Mouse (Mus musculus) limb, embryonic 12.5 days (tissue): Measurements from ENCODE around the gene Atp1b1. TPM values are rescaled to one million over a fixed set of nuclear protein-coding genes. Genes with fewer than 3 reads are reported as not detected.

Experiments
- ATAC-seq: fragments of 200-750 bp; cut with Nextera tagmentation; 2 replicates; pipeline ENCODE4 v1.8.0; 2017; ENCODE audit warnings: low read depth, moderate TSS enrichment; ENCODE audit not compliant: insufficient number of reproducible peaks, insufficient read depth, low FRiP score, low TSS enrichment
- H3K27ac ChIP-seq: fragments of 300-500 bp; sonication (generic); 2 replicates; pipeline ENCODE4 v1.5.1; 2016; ENCODE audit warnings: mild to moderate bottlenecking, moderate library complexity
- H3K27me3 ChIP-seq: fragments of 300-500 bp; sonication (generic); 2 replicates; pipeline ENCODE4 v1.6.1; 2016; ENCODE audit warnings: mild to moderate bottlenecking, moderate library complexity
- H3K36me3 ChIP-seq: fragments of 300-500 bp; sonication (generic); 2 replicates; pipeline ENCODE4 v1.6.1; 2016; ENCODE audit warnings: mild to moderate bottlenecking, moderate library complexity
- H3K4me1 ChIP-seq: fragments of 300-500 bp; sonication (generic); replicated peaks from 2 replicates; pipeline ENCODE4 v1.6.1; 2016
- H3K4me2 ChIP-seq: fragments of 300-500 bp; sonication (generic); 2 replicates; pipeline ENCODE4 v1.6.1; 2016; ENCODE audit warnings: mild to moderate bottlenecking, moderate library complexity
- H3K4me3 ChIP-seq: fragments of 300-500 bp; sonication (generic); replicated peaks from 2 replicates; pipeline ENCODE4 v1.5.1; 2016; ENCODE audit warnings: mild to moderate bottlenecking
- H3K9ac ChIP-seq: fragments of 300-500 bp; sonication (generic); replicated peaks from 2 replicates; pipeline ENCODE4 v1.6.1; 2016; ENCODE audit warnings: mild to moderate bottlenecking, moderate library complexity
- H3K9me3 ChIP-seq: fragments of 300-500 bp; sonication (generic); 2 replicates; pipeline ENCODE4 v1.6.1; 2016; ENCODE audit warnings: mild to moderate bottlenecking, moderate library complexity
- WGBS: fragments of 180-500 bp; shearing (Covaris S2); methylation state at CpG from one replicate; pipeline ENCODE4 v1.1.7; 2016; 5-methylcytosine and 5-hydroxymethylcytosine counted together
- polyA plus RNA-seq: library from polyadenylated mRNA; unstranded; fragments of >200 nt; fragmentation: Nextera tagmentation; extraction: Ambion mirVana; gene quantifications from 2 replicates; pipeline ENCODE4 v1.2.1, GENCODE M21; 2016

Gene Atp1b1
- polyA plus RNA-seq, 1 experiment from 2014 or later: 3.3 TPM

DNA sequence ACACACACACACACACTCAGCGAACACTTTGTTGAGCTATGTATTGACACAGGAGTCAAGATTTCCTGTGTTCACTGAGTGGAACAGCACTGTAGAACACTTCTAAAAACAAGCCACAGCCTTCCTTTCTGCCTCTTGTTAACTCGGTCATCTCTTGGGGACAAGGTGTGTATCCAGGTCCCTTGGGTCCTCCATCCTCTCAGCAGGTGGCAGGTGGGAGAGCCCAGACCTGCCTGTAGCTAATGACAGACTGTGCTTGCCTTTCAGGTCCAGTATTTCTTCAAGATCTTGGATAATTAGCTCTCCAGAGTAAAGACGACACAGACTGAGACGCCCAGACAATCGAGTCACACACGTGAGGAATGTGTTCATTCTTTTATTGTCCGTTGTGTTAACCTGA lies 21.4 kb downstream of the Atp1b1 start:
- Histone ChIP-seq H3K4me3 (no peak overlapping the region), H3K36me3 (peaks cover 13% of the 10 kb centered on the region; the same call in 1 of the 2 replicates), H3K4me1 (0 out of 2 replicates have a peak, but pooled peaks cover 2% of the 10 kb centered on the region), H3K27me3 (no peaks in the 10 kb centered on the region), H3K9ac (no peak overlapping the region), H3K27ac (no peak overlapping the region), H3K4me2 (no peak overlapping the region), H3K9me3 (no peaks in the 10 kb centered on the region)
- ATAC-seq: no peak
- WGBS: 92% methylated on average over 7 of the region's 7 CpGs

DNA sequence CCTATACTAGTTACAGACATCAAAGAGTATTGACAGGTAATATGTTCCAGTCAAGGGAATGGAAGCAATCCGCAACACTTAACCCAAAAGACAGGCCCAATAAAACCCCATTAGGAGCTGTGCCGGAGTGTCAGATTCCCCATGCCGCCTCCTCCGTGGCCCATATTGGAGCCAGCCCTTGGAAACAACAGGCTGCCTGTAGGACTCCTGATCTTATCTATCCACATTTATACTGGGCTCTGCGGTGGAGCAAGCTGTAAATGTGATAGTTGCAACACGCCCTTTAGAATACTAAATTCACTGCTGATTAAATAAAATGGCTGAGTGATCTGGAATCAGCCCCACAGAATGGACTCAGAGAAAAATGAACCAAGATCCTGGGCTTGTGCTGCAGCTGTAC lies 24.1 kb downstream of the Atp1b1 start:
- Histone ChIP-seq H3K9me3 (no peaks in the 10 kb centered on the region), H3K36me3 (peaks cover 13% of the 10 kb centered on the region; the same call in 1 of the 2 replicates), H3K9ac (no peak overlapping the region), H3K27ac (no peak overlapping the region), H3K4me2 (no peak overlapping the region), H3K27me3 (no peaks in the 10 kb centered on the region), H3K4me3 (no peak overlapping the region), H3K4me1 (0 out of 2 replicates have a peak, but pooled peaks cover 2% of the 10 kb centered on the region)
- ATAC-seq: peak; percentile 56; the same call in 1 of the 2 replicates
- WGBS: 19% methylated on average over 6 of the region's 6 CpGs

DNA sequence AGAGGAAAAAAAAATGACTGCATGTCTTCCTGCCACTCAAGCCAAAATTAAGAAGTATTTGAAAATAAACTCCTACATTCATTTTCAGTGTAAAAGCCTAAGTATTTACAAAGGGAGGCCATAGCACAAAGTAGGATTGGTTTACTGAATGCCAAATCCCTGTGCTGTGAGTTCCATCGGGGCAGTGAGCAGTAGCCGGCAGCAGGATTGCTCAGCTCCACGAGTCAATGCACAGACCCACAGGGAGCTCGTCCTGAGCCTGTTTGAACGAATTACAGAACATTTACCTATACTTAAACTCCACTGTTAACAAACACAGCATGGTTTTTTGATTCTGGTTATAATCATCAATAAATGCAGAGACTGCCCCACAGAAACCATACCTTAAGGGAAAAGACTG lies 25.5 kb downstream of the Atp1b1 start:
- 0 out of 2 replicates have a peak, but pooled peaks cover 2% of the 10 kb centered on the region for H3K4me1 ChIP-seq
- 59% methylated on average over 5 of the region's 5 CpGs for WGBS
- ATAC-seq: no peak
- no peak overlapping the region for H3K27ac ChIP-seq
- H3K9me3 ChIP-seq: no peaks in the 10 kb centered on the region
- no peaks in the 10 kb centered on the region for H3K27me3 ChIP-seq
- H3K4me2 ChIP-seq: no peak overlapping the region
- H3K36me3 ChIP-seq: peaks cover 5% of the 10 kb centered on the region; the same call in 1 of the 2 replicates
- no peak overlapping the region for H3K9ac ChIP-seq
- no peak overlapping the region for H3K4me3 ChIP-seq

DNA sequence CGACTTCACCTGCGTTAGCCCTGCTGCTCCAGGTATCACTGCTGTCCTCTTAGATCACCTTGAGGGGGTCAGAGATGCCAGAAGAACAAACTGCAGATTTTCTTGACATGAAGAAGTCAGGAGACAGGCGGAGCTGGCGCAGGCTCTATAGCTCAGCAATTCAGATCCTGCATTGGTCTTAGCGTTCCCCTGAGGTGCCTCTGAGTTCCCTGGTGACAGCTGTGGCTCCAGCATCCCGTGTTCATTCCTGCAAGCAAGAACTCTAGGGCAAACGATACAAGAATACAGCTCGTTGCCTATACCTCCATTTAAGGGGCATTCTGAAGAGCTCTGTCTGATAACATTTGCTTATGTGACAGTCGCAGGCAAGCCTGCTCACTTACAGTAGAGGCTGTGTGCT lies 29.5 kb downstream of the Atp1b1 start:
- no peaks in the 10 kb centered on the region for H3K27me3 ChIP-seq
- H3K4me3 ChIP-seq: no peak overlapping the region
- no peak for ATAC-seq
- no peaks in the 10 kb centered on the region for H3K9me3 ChIP-seq
- H3K4me2 ChIP-seq: no peak overlapping the region
- H3K9ac ChIP-seq: no peak overlapping the region
- no peak overlapping the region for H3K27ac ChIP-seq
- no peaks in the 10 kb centered on the region for H3K4me1 ChIP-seq
- WGBS: 82% methylated on average over 9 of the region's 9 CpGs
- H3K36me3 ChIP-seq: no peaks in the 10 kb centered on the region

DNA sequence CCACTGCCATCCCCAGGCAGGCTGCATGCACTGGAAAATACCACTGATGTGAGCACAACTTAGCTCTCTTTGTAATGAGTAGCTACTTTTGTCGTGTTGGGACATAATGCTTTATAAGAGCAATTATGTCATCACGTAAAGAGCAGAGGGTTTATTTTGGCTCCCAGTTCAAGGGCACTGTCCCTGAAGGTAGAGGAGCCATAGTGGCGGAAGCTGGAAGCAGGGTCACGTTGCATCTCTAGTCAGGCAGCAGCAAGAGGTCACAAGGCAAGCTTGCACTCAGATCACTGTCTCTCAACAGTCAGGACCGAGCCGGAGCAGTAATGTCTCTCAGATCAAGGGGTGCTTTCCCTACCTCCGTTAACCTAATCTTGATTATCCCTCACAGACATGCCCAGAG lies 30.4 kb downstream of the Atp1b1 start:
- 71% methylated on average over 7 of the region's 7 CpGs for WGBS
- Histone ChIP-seq H3K36me3 (no peaks in the 10 kb centered on the region), H3K4me2 (no peak overlapping the region), H3K27ac (no peak overlapping the region), H3K4me3 (no peak overlapping the region), H3K27me3 (no peaks in the 10 kb centered on the region), H3K9ac (no peak overlapping the region), H3K9me3 (no peaks in the 10 kb centered on the region), H3K4me1 (no peaks in the 10 kb centered on the region)
- no peak for ATAC-seq

DNA sequence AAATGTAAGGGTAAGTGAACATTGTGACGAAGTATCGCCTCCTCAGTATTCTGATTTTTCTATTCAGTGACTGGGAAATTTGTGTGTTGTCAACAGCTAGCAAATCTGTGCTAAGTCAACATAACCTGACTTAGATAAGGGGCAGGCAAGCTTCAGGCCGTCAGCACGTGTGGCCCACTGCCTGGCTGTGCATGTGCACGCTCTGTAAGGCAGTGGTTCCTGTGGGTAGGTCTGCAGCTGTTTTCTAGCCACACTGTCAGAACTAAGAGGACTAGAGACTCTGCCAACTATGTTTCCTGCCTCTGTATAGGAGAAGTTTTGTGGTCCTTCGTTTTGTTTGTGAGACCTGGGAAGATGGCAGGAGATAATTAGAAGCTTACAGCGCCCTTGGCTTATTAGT lies 31.9 kb downstream of the Atp1b1 start:
- Histone ChIP-seq H3K4me2 (no peak overlapping the region), H3K27me3 (no peaks in the 10 kb centered on the region), H3K9me3 (no peaks in the 10 kb centered on the region), H3K4me1 (no peaks in the 10 kb centered on the region), H3K27ac (no peak overlapping the region), H3K9ac (no peak overlapping the region), H3K36me3 (no peaks in the 10 kb centered on the region), H3K4me3 (no peak overlapping the region)
- WGBS: 85% methylated on average over 7 of the region's 7 CpGs
- ATAC-seq: no peak

DNA sequence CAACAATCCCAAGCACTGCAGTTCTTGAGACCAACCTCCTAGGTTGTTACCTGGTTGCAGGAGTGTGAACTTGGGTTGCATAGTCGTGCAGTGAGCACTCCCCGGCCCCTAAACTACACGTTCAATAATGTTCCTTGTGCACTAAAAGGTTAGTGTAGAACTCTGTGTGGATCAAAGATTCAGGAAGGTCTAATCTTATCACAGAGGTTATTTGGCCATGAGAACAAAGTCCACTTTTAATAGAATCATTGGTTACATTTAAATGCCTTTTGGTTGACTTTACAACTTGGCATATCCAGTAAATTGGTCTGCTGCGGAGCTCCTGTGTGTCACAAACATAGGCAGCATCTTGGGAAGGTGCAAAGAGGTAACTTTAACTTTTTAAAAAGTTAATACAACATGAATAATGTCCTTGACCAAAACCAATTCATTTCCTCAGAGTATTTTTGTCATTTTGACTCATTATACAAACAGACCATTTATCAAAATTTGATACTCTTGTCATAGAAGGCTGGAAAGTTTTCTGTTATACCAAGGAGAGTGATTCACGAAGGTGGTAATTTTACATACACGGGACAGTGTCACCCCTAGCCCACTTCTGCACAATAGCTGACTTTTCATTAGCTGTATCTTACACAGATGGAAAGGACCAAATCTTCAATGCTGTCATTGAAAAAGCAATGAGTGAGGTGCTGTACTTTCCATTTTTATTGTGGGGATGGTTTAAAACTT lies 37.4 kb downstream of the Atp1b1 start:
- ATAC-seq: no peak
- Histone ChIP-seq H3K4me3 (no peak overlapping the region), H3K36me3 (no peaks in the 10 kb centered on the region), H3K27ac (no peak overlapping the region), H3K27me3 (no peaks in the 10 kb centered on the region), H3K9me3 (no peaks in the 10 kb centered on the region), H3K4me2 (no peak overlapping the region), H3K9ac (no peak overlapping the region), H3K4me1 (no peaks in the 10 kb centered on the region)
- 74% methylated on average over 6 of the region's 6 CpGs for WGBS

DNA sequence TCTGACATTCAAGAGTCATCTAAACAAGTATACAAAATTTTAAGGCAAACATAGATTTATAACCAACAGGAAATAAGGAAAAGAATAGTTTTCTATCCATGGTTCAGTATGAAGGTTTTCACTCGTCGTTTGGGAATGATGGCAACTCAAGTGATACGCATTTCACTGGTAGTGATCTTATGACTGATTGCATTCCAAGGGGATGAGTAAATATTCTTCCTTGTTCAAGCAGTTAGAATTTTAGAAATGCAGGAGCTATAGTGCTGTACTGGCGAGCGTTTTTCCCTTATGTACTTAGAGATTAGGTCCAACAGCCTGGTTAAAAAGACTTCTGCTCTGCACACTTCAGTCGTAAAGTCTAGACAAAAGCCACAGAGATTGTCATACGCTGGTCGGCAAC lies 38.8 kb downstream of the Atp1b1 start:
- Histone ChIP-seq H3K4me1 (no peaks in the 10 kb centered on the region), H3K27me3 (no peaks in the 10 kb centered on the region), H3K4me2 (no peak overlapping the region), H3K4me3 (no peak overlapping the region), H3K9ac (no peak overlapping the region), H3K36me3 (no peaks in the 10 kb centered on the region), H3K27ac (no peak overlapping the region), H3K9me3 (no peaks in the 10 kb centered on the region)
- no peak for ATAC-seq
- 83% methylated on average over 8 of the region's 8 CpGs for WGBS

DNA sequence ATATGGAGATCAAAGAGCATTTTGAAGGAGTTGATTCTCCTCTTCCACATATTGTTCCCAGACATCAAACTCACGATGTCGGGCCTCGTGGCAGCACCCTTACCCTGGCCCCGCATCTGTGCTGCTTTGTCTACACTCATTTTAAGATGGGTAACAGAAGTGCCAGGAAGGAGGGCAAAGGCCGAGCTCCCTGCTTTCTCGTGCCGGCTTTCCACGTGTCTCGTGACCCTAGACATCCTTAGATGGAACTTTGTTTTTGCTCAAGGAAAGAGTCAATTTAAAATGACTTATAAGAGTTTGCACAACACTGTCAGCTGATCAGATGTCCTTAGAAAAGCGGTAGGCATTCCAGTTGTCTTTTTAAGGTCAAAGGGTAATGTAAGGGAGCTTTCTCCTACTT lies 39.8 kb downstream of the Atp1b1 start:
- ATAC-seq: no peak

DNA sequence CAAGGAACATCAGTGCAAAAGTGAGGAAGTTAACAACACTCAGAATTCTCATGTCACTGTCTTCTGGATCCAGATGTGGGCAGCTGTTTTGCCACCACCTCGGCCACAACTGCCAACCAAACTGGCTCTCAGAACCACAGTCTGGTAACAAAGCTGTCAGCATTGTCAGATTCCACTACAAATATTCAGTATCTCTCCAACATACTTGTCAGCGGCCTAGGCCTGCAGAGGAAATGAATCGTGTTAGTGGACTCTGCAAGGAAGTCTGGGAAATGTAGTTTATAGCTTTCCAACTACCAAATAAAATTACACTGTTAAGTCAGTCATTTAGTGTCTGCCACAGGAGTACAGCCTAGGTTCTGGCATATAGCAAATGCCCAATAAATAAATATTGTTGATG lies 40.6 kb downstream of the Atp1b1 start:
- 75% methylated on average over 3 of the region's 3 CpGs for WGBS
- no peaks in the 10 kb centered on the region for H3K4me1 ChIP-seq
- no peak overlapping the region for H3K4me2 ChIP-seq
- no peak overlapping the region for H3K4me3 ChIP-seq
- H3K27ac ChIP-seq: no peak overlapping the region
- no peak for ATAC-seq
- H3K27me3 ChIP-seq: no peaks in the 10 kb centered on the region
- H3K9me3 ChIP-seq: no peaks in the 10 kb centered on the region
- H3K36me3 ChIP-seq: peaks cover 9% of the 10 kb centered on the region; the same call in 1 of the 2 replicates
- no peak overlapping the region for H3K9ac ChIP-seq

More for the DNA sequence above, 39.8 kb downstream of the Atp1b1 start:
- Histone ChIP-seq H3K27me3 (no peaks in the 10 kb centered on the region), H3K4me2 (no peak overlapping the region), H3K9ac (no peak overlapping the region), H3K27ac (no peak overlapping the region), H3K4me1 (no peaks in the 10 kb centered on the region), H3K36me3 (peaks cover 4% of the 10 kb centered on the region; the same call in 1 of the 2 replicates), H3K4me3 (no peak overlapping the region), H3K9me3 (no peaks in the 10 kb centered on the region)
- WGBS: 72% methylated on average over 10 of the region's 10 CpGs

DNA sequence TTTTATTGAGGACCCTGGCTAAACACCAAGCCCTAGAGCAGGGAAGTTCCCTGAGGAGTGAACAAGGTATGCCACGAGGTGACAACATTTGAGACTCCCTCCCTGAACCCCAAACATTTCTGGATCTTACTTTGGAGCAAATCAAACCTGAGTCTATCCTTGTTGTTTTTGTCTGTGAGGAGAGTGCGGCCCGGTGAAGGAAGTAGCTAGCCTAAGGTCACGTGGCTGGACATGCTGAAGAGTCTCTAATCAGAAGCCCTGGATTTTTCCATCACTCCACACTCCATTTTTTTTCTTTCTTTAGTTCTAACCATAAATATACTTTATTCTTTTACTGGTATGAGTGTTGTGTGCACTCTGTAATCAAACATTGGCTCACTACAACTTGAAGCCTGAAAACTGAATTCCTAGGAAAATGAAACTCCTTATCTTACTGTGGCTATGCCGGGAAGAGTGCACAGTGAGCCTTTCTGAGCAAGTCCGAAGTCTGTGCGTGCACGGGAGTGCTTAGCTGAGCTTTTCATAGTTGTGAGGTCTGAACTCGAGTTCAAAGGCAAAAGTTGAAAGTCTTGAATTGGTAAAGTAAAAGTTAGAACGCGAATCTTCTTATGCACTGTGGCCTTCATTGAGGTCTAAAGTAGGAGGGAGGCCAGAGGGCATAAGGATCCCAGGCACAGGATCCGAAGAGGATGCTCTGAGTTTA lies 41.3 kb downstream of the Atp1b1 start:
- H3K9ac ChIP-seq: no peak overlapping the region
- WGBS: 89% methylated on average over 12 of the region's 12 CpGs
- H3K9me3 ChIP-seq: no peaks in the 10 kb centered on the region
- H3K27me3 ChIP-seq: no peaks in the 10 kb centered on the region
- no peaks in the 10 kb centered on the region for H3K4me1 ChIP-seq
- peaks cover 9% of the 10 kb centered on the region; the same call in 1 of the 2 replicates for H3K36me3 ChIP-seq
- no peak for ATAC-seq
- no peak overlapping the region for H3K4me3 ChIP-seq
- H3K4me2 ChIP-seq: no peak overlapping the region
- H3K27ac ChIP-seq: no peak overlapping the region
